Mouse (Mus musculus) B cell, adult 67 days (primary cell): ENCODE measurements around the gene Phf21b. TPM values are rescaled to one million over a fixed set of nuclear protein-coding genes. Genes with fewer than 3 reads are reported as not detected.

ENCODE experiments used
- total RNA-seq, 2 experiments: library from RNA; stranded (reverse); gene quantifications; 4 replicates each; pipeline ENCODE4 v1.2.4; 2023

Phf21b gene
- total RNA-seq, result 1 to 10 TPM in 1 of 2 experiments, under 1 TPM in 1; 0.81 to 1.3 TPM

DNA sequence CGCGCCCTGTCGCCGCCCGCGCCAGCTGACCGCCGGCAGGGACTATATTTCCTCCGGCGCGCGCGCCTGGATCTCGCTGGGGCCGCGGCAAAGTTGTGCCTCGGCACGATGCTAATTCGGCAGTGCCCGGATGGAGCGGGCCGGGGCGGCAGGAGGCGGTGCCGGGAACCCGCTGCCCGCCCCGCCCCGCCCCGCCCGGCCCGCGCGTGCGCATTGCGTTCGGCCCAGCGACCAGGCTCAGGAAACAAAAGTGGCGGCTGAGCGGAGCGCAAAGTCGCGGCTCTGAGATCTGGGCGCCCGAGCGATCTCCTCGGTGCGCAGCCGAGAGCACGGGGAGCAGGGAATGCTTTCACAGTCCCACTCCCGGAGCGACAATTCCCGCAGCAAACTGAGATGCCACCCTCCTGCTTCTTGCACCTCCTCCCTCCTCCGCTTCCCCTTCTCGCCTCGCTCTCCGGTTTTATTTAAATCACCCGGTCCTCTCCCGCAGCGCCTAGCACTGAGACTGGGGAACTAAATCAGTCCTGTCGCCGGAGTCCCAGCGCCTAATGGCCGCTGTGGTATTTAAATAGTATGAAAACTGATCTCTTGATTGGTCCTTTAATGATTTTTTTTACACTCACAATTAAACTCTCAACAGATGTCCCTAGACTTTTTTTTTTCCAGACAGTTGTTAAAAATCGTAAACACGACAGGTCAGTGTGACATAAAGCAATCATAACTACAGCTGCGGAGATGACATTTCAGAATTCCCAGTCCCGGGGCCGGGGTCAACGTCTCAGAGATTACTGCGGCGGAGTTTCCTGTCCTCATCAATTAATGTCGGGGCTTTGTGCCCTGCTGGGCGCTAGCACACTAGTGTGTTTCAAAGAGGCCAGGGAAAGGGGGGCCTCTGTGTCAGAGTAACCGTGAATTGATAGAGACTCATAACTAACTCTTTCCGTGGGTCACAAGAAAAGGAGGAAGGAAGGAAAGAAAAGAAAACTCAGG is at the start of gene Phf21b:
Gene Phf21b (minus strand): TSS at position 44 of the 990 bp plus-strand sequence.

Other genes with a start within 250 kb of the Phf21b start
- gene Prr5, start 186.4 kb downstream of the Phf21b start, total RNA-seq, result 100 to 1,000 TPM in 1 of 2 experiments, 10 to 100 TPM in 1; 99.2 to 110 TPM
- 1 to 10 TPM; 2.4 to 4.0 TPM for gene Arhgap8, start 136.0 kb downstream of the Phf21b start, total RNA-seq
- under 1 TPM; 0.61 to 0.71 TPM for gene Gm29666, start 64.0 kb upstream of the Phf21b start, total RNA-seq
- 10 to 100 TPM; 53.0 to 56.1 TPM for gene Nup50, start 67.4 kb upstream of the Phf21b start, total RNA-seq
- 10 to 100 TPM; 80.7 to 92.0 TPM for gene 5031439G07Rik, start 132.5 kb upstream of the Phf21b start, total RNA-seq
- under 1 TPM in 1 of 2 experiments, not detected in 1; 0.53 TPM for gene Upk3a, start 161.1 kb upstream of the Phf21b start, total RNA-seq
- gene Fam118a, start 172.9 kb upstream of the Phf21b start, total RNA-seq, result 10 to 100 TPM; 19.8 to 22.8 TPM